Mouse (Mus musculus): Measurements from ENCODE around the gene Hist1h2ao. TPM values are rescaled to one million over a fixed set of nuclear protein-coding genes. Genes with fewer than 3 reads are reported as not detected.
"Not testable (repeated sequence)": the region's sequence is repeated elsewhere in the genome, so short reads cannot be mapped to it uniquely, and the experiment has no call there.

Gene Hist1h2ao
- polyA plus RNA-seq, 1 experiment from 2014 or later: not detected

DNA sequence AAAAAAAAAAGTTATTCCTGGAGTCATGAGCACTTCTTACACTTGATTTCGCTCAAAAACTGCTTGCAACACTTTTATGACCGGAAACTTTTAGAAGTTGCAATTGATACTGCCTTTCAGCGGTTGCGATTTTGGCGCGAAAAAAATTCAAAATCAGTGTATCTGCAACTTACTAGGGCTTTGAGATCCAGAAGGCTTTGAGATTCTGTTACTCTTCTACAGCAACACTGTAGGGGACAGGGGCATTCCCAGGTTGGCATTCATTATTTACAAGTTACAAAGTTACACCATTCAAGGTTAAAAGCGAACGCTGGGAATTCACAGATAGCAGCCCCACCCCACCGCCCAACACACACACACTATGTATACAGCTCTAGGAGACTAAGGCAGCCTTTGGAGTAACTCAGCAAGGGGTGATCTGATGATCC is 26.5 kb upstream of the Hist1h2ao start:
- Histone ChIP-seq H3K4me3 (ENCODE audit: low read length) (peak overlapping the region; percentile 45), H3K9ac (ENCODE audit: low read depth, low read length) (peak overlapping the region; percentile 52; the same call in 1 of the 2 replicates), H3K27me3 (ENCODE audit: control insufficient read depth, insufficient read depth, low read length) (no peaks in the 10 kb centered on the region), H3K4me1 (ENCODE audit: control insufficient read depth, insufficient read depth, low read length) (peaks cover 24% of the 10 kb centered on the region), H3K36me3 (ENCODE audit: control insufficient read depth, insufficient read depth, low read length) (no peaks in the 10 kb centered on the region), H3K9me3 (ENCODE audit: control insufficient read depth, low read length) (no peaks in the 10 kb centered on the region), H3K4me2 (replicated peaks; ENCODE audit: low read depth, low read length) (peak overlapping the region; percentile 44), H3K27ac (ENCODE audit: low read depth, low read length) (peak overlapping the region; percentile 95)
- ATAC-seq (ENCODE audit: low FRiP score, low TSS enrichment): no peak
- WGBS: 3% methylated on average over 9 of the region's 9 CpGs

DNA sequence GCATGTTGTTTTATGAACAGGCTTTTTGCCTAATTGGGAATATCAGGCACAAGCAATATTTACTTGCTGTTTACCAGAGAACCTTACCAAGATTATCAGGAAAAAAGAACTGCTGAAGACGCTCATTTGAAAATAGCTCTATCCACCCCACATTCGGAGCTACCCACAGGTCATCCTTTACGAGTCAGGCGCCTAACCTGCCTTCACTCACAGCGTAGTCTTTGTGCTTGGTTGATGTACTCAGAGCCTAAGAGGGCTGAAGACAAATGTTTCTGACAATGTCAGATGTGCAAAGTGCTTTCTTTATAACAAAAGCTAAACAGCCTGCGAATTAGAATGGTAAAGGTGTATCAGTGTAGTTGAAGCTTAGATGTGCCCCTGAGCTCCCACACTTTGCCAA is 26.0 kb upstream of the Hist1h2ao start:
- peak overlapping the region; percentile 44 for H3K4me2 ChIP-seq (replicated peaks; ENCODE audit: low read depth, low read length)
- H3K4me3 ChIP-seq (ENCODE audit: low read length): peak overlapping the region; percentile 45; the same call in 1 of the 2 replicates
- ATAC-seq (ENCODE audit: low FRiP score, low TSS enrichment): no peak
- H3K36me3 ChIP-seq (ENCODE audit: control insufficient read depth, insufficient read depth, low read length): no peaks in the 10 kb centered on the region
- peak overlapping the region; percentile 95 for H3K27ac ChIP-seq (ENCODE audit: low read depth, low read length)
- H3K9ac ChIP-seq (ENCODE audit: low read depth, low read length): peak overlapping the region; percentile 52; the same call in 1 of the 2 replicates
- H3K9me3 ChIP-seq (ENCODE audit: control insufficient read depth, low read length): no peaks in the 10 kb centered on the region
- no peaks in the 10 kb centered on the region for H3K27me3 ChIP-seq (ENCODE audit: control insufficient read depth, insufficient read depth, low read length)
- WGBS: 33% methylated on average over 6 of the region's 6 CpGs
- peaks cover 28% of the 10 kb centered on the region for H3K4me1 ChIP-seq (ENCODE audit: control insufficient read depth, insufficient read depth, low read length)

- peak overlapping the region; percentile 58 for H3K9ac ChIP-seq (ENCODE audit: low read depth, low read length)
- peak overlapping the region; percentile 34 for H3K4me3 ChIP-seq (ENCODE audit: low read length)
- H3K27me3 ChIP-seq (ENCODE audit: control insufficient read depth, insufficient read depth, low read length): no peaks in the 10 kb centered on the region
- no peak for ATAC-seq (ENCODE audit: low FRiP score, low TSS enrichment)
- peaks cover 24% of the 10 kb centered on the region; the same call in 1 of the 2 replicates for H3K4me1 ChIP-seq (ENCODE audit: control insufficient read depth, insufficient read depth, low read length)
- no peaks in the 10 kb centered on the region for H3K36me3 ChIP-seq (ENCODE audit: control insufficient read depth, insufficient read depth, low read length)
- peak overlapping the region; percentile 44 for H3K4me2 ChIP-seq (replicated peaks; ENCODE audit: low read depth, low read length)
- H3K27ac ChIP-seq (ENCODE audit: low read depth, low read length): peak overlapping the region; percentile 91
- whole genome bisulfite sequencing: 6% methylated on average over 8 of the region's 8 CpGs
- no peaks in the 10 kb centered on the region for H3K9me3 ChIP-seq (ENCODE audit: control insufficient read depth, low read length)
Measured at GRCm38 (mm10) chr13:21786189-21786898, 23.9 kb upstream of the Hist1h2ao start.

GRCm38 (mm10) chr13:21786899-21787629 is 23.2 kb upstream of the Hist1h2ao start, which contains the start of the genes Hist1h2an and Hist1h2bp:
Hist1h2an (minus strand) TSS chr13:21787218.
Hist1h2bp (plus strand) TSS chr13:21787461.
- Histone ChIP-seq H3K4me3 (ENCODE audit: low read length) (peak within 1 kb of the TSS; percentile 34), H3K27ac (ENCODE audit: low read depth, low read length) (peak within 1 kb of the TSS; percentile 91), H3K4me1 (ENCODE audit: control insufficient read depth, insufficient read depth, low read length) (peaks cover 24% of the 10 kb centered on the region; the same call in 1 of the 2 replicates), H3K9ac (ENCODE audit: low read depth, low read length) (peak within 1 kb of the TSS; percentile 59), H3K4me2 (replicated peaks; ENCODE audit: low read depth, low read length) (peak within 1 kb of the TSS; percentile 44)
- 0% methylated on average over 32 of the region's 63 CpGs for WGBS
- not testable (repeated sequence) for H3K36me3 ChIP-seq (ENCODE audit: control insufficient read depth, insufficient read depth, low read length); H3K27me3 ChIP-seq (ENCODE audit: control insufficient read depth, insufficient read depth, low read length); H3K9me3 ChIP-seq (ENCODE audit: control insufficient read depth, low read length)
- ATAC-seq (ENCODE audit: low FRiP score, low TSS enrichment): peak; percentile 97

DNA sequence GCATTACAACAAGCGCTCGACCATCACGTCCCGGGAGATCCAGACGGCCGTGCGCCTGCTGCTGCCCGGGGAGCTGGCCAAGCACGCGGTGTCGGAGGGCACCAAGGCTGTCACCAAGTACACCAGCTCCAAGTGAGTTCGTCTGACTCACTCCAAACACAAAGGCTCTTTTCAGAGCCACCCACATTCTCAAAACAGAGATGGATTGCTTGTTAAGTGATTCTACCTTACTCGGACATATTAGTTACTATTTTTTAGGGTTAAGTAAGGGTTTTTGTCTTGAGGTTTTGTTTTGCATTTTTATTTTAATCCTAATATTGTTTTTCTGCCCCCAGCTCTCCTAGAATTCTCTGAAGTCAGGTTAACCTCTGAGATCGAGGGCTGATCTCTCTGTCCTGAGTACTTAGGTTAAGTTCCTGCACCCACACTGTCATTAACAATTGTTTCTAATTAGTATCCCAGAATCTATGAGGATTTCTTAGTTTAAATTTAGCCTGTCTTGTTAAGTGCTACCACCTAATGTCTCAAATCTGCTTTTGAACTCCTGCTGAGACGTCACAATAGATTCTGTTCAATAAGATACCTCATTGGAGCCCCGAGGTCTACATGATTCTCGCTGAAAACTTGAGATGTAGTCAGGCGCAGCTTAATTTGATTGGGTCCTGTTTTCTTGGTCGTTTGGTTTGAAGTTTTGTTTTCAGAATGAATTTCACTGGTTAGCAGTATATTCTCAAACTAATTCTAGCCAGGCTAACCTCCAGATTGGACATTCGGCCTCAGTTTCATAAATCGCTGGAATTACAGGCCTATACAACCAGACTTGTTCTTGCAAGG is 22.3 kb upstream of the Hist1h2ao start:
- H3K4me3 ChIP-seq (ENCODE audit: low read length): peak overlapping the region; percentile 34
- H3K27me3 ChIP-seq (ENCODE audit: control insufficient read depth, insufficient read depth, low read length): no peaks in the 10 kb centered on the region
- no peak for ATAC-seq (ENCODE audit: low FRiP score, low TSS enrichment)
- 20% methylated on average over 13 of the region's 21 CpGs for WGBS
- no peaks in the 10 kb centered on the region for H3K9me3 ChIP-seq (ENCODE audit: control insufficient read depth, low read length)
- H3K4me1 ChIP-seq (ENCODE audit: control insufficient read depth, insufficient read depth, low read length): peaks cover 24% of the 10 kb centered on the region; the same call in 1 of the 2 replicates
- H3K9ac ChIP-seq (ENCODE audit: low read depth, low read length): peak overlapping the region; percentile 59
- peak overlapping the region; percentile 90 for H3K27ac ChIP-seq (ENCODE audit: low read depth, low read length)
- no peaks in the 10 kb centered on the region for H3K36me3 ChIP-seq (ENCODE audit: control insufficient read depth, insufficient read depth, low read length)
- H3K4me2 ChIP-seq (replicated peaks; ENCODE audit: low read depth, low read length): peak overlapping the region; percentile 40

GRCm38 (mm10) chr13:21789925-21790324 is 20.3 kb upstream of the Hist1h2ao start:
- 41% methylated on average over 6 of the region's 6 CpGs for WGBS

GRCm38 (mm10) chr13:21790601-21791283 is 19.5 kb upstream of the Hist1h2ao start:
- Histone ChIP-seq H3K9me3 (ENCODE audit: control insufficient read depth, low read length) (no peaks in the 10 kb centered on the region), H3K27me3 (ENCODE audit: control insufficient read depth, insufficient read depth, low read length) (no peaks in the 10 kb centered on the region), H3K27ac (ENCODE audit: low read depth, low read length) (no peak overlapping the region), H3K4me1 (ENCODE audit: control insufficient read depth, insufficient read depth, low read length) (peaks cover 16% of the 10 kb centered on the region; the same call in 1 of the 2 replicates), H3K36me3 (ENCODE audit: control insufficient read depth, insufficient read depth, low read length) (no peaks in the 10 kb centered on the region), H3K9ac (ENCODE audit: low read depth, low read length) (peak overlapping the region; percentile 40; the same call in 1 of the 2 replicates), H3K4me3 (ENCODE audit: low read length) (peak overlapping the region; percentile 23), H3K4me2 (replicated peaks; ENCODE audit: low read depth, low read length) (peak overlapping the region; percentile 38)
- no peak for ATAC-seq (ENCODE audit: low FRiP score, low TSS enrichment)
- 8% methylated on average over 15 of the region's 18 CpGs for WGBS

More at GRCm38 (mm10) chr13:21789925-21790324, 20.3 kb upstream of the Hist1h2ao start:
- H3K27me3 ChIP-seq (ENCODE audit: control insufficient read depth, insufficient read depth, low read length): no peaks in the 10 kb centered on the region
- H3K4me3 ChIP-seq (ENCODE audit: low read length): no peak overlapping the region
- no peak overlapping the region for H3K4me2 ChIP-seq (replicated peaks; ENCODE audit: low read depth, low read length)
- 0 out of 2 replicates have a peak overlapping the region, but pooled peaks have one; percentile 17 for H3K27ac ChIP-seq (ENCODE audit: low read depth, low read length)
- H3K9ac ChIP-seq (ENCODE audit: low read depth, low read length): no peak overlapping the region
- H3K4me1 ChIP-seq (ENCODE audit: control insufficient read depth, insufficient read depth, low read length): peaks cover 16% of the 10 kb centered on the region; the same call in 1 of the 2 replicates
- H3K9me3 ChIP-seq (ENCODE audit: control insufficient read depth, low read length): no peaks in the 10 kb centered on the region
- no peak for ATAC-seq (ENCODE audit: low FRiP score, low TSS enrichment)
- H3K36me3 ChIP-seq (ENCODE audit: control insufficient read depth, insufficient read depth, low read length): no peaks in the 10 kb centered on the region

- Histone ChIP-seq H3K4me2 (replicated peaks; ENCODE audit: low read depth, low read length) (no peak overlapping the region), H3K27me3 (ENCODE audit: control insufficient read depth, insufficient read depth, low read length) (no peaks in the 10 kb centered on the region), H3K4me1 (ENCODE audit: control insufficient read depth, insufficient read depth, low read length) (no peaks in the 10 kb centered on the region), H3K4me3 (ENCODE audit: low read length) (no peak overlapping the region), H3K27ac (ENCODE audit: low read depth, low read length) (no peak overlapping the region), H3K9ac (ENCODE audit: low read depth, low read length) (no peak overlapping the region), H3K9me3 (ENCODE audit: control insufficient read depth, low read length) (no peaks in the 10 kb centered on the region), H3K36me3 (ENCODE audit: control insufficient read depth, insufficient read depth, low read length) (no peaks in the 10 kb centered on the region)
- WGBS: 93% methylated on average over 7 of the region's 7 CpGs
- no peak for ATAC-seq (ENCODE audit: low FRiP score, low TSS enrichment)
Measured at GRCm38 (mm10) chr13:21795584-21795983, 14.7 kb upstream of the Hist1h2ao start.
